Mouse (Mus musculus) liver, postnatal 0 days (tissue): ENCODE results near the gene Flvcr2.
A peak's percentile ranks its signal among the peaks of the same experiment; 100 is the strongest.

ENCODE experiments used
- CTCF ChIP-seq: sonication (generic); IDR thresholded peaks from 2 replicates; pipeline ENCODE4 v1.5.1; 2016; ENCODE audit warnings: antibody characterized with exemption, low read depth
- EP300 ChIP-seq: IDR thresholded peaks from 2 replicates; pipeline ENCODE4 v1.6.1; 2016; ENCODE audit warnings: antibody characterized with exemption, low read depth, mild to moderate bottlenecking

DNA sequence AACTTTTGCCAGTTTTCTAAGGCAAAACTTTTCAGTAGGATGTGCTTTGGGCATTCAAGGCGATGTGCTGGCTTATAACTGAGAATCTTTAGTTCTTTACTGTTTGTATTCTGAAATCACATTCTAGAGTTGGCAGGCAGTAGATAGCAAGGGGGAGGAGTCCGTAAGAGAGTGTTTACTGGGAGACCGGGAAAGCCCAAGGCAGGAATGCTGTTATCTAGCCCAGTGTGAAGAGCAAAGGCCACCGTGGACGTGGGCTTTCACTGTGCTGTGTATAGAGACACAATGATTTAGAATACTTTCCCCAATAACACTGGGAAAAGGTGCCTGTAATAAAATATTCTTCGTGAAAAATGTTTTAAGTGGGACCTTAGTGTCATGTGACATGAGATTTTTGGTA, 63.4 kb downstream of the Flvcr2 start:
- TF ChIP-seq CTCF (no peak), EP300 (0 out of 2 replicates have a peak, but pooled peaks have one; percentile 10)
